Mouse (Mus musculus) midbrain, postnatal 0 days (tissue): ENCODE measurements at regions not wholly inside any gene's neighbourhood (a gene's known extent, or its start where the extent isn't known, plus 50 kb on each side); places are given as distances from the start of the nearest gene placed in this dataset.

Source experiments
- ATAC-seq: fragments of 200-750 bp; cut with Nextera tagmentation; 2 replicates; pipeline ENCODE4 v1.8.0; 2017; ENCODE audit warnings: moderate number of reproducible peaks, mild to moderate bottlenecking, moderate TSS enrichment, moderate library complexity; ENCODE audit not compliant: low FRiP score
- DNase-seq: peaks from one replicate; pipeline ENCODE4 v3.0.0-alpha.2; 2015; ENCODE audit warnings: low spot score
- H3K27ac ChIP-seq: fragments of 300-500 bp; sonication (generic); 2 replicates; pipeline ENCODE4 v1.5.1; 2014; ENCODE audit warnings: low read depth, mild to moderate bottlenecking, low read length, mixed read lengths
- H3K27me3 ChIP-seq: fragments of 300-500 bp; sonication (generic); 2 replicates; pipeline ENCODE4 v1.6.1; 2014; ENCODE audit warnings: low read length, control low read depth, mixed read lengths; ENCODE audit not compliant: insufficient read depth
- H3K36me3 ChIP-seq: fragments of 300-500 bp; sonication (generic); 2 replicates; pipeline ENCODE4 v1.6.1; 2014; ENCODE audit warnings: low read length, control low read depth, mixed read lengths; ENCODE audit not compliant: insufficient read depth
- H3K4me1 ChIP-seq: fragments of 300-500 bp; sonication (generic); 2 replicates; pipeline ENCODE4 v1.6.1; 2014; ENCODE audit warnings: mild to moderate bottlenecking, control low read depth, antibody characterized with exemption, low read length, mixed read lengths; ENCODE audit not compliant: insufficient read depth
- H3K4me2 ChIP-seq: fragments of 300-500 bp; sonication (generic); 2 replicates; pipeline ENCODE4 v1.6.1; 2014; ENCODE audit warnings: low read depth, mild to moderate bottlenecking, low read length, mixed read lengths; ENCODE audit not compliant: poor library complexity, severe bottlenecking
- H3K4me3 ChIP-seq: fragments of 300-500 bp; sonication (generic); 2 replicates; pipeline ENCODE4 v1.5.1; 2014; ENCODE audit warnings: low read depth, mild to moderate bottlenecking, low read length, moderate library complexity
- H3K9ac ChIP-seq: fragments of 300-500 bp; sonication (generic); replicated peaks from 2 replicates; pipeline ENCODE4 v1.6.1; 2014; ENCODE audit warnings: mild to moderate bottlenecking, low read length, moderate library complexity, mixed read lengths; ENCODE audit not compliant: poor library complexity, severe bottlenecking
- H3K9me3 ChIP-seq: fragments of 300-500 bp; sonication (generic); 2 replicates; pipeline ENCODE4 v1.6.1; 2016; ENCODE audit warnings: low read length, control low read depth
- CTCF ChIP-seq: IDR thresholded peaks from 2 replicates; pipeline ENCODE4 v1.5.1; 2016; ENCODE audit warnings: antibody characterized with exemption, mild to moderate bottlenecking
- WGBS: fragments of 180-500 bp; shearing (Covaris S2); extraction: QIAGEN DNeasy Blood & Tissue Kit; methylation state at CpG from one replicate; pipeline ENCODE4 v1.1.7; 2014; 5-methylcytosine and 5-hydroxymethylcytosine counted together

DNA sequence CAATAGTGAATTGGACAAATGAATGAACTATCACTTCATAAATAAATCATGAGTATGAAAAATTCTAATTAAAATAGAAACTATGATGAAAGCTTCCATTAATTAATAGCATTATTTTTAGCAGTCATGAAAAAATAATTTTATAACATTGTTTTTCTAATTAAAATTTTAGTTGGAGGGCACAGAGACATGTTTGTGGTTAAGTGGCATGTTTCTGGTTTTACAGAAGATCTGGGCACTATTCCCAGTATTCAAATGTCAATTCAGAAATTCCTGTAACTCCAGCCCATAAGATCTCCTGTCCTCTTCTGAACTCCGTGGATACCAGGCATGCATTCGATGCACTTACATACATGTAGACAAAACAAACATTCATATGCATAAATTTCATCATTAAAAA, 650.6 kb upstream of the Lrfn5 start:
- no peaks in the 10 kb centered on the region for H3K36me3 ChIP-seq
- no peak for DNase-seq
- H3K27me3 ChIP-seq, result no peaks in the 10 kb centered on the region
- no peak for TF ChIP-seq CTCF
- no peak overlapping the region for H3K4me3 ChIP-seq
- no peak for ATAC-seq
- no peaks in the 10 kb centered on the region for H3K4me1 ChIP-seq
- H3K27ac ChIP-seq, result no peak overlapping the region
- no peaks in the 10 kb centered on the region for H3K9me3 ChIP-seq
- H3K4me2 ChIP-seq, result no peak overlapping the region
- no peak overlapping the region for H3K9ac ChIP-seq
- 78% methylated on average over 2 of the region's 2 CpGs for WGBS

DNA sequence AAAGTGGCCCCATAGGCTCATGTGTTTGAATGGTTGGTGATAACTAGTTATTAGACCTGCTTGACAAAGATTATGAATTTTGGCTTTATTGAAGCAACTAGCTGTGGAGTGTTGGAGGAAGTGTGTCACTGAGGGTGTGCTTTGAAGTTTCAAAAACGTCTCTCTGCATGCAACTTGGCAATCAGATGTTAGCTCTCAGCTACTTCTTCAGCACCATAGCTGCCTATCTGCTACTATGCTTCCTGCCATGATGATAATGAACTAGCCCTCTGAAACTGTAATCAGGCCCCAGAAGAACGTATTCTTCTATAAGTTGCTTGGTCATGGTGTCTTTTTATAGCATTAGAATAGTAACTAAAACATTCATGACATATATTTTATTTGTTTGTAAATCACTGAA, 630.5 kb upstream of the Lrfn5 start:
- no peaks in the 10 kb centered on the region for H3K9me3 ChIP-seq
- WGBS, result 49% methylated on average over 2 of the region's 2 CpGs
- H3K27me3 ChIP-seq, result no peaks in the 10 kb centered on the region
- no peaks in the 10 kb centered on the region for H3K4me1 ChIP-seq
- DNase-seq (no peak), ATAC-seq (no peak)
- H3K36me3 ChIP-seq, result no peaks in the 10 kb centered on the region
- H3K27ac ChIP-seq, result no peak overlapping the region
- H3K4me2 ChIP-seq, result no peak overlapping the region
- no peak overlapping the region for H3K4me3 ChIP-seq
- TF ChIP-seq CTCF, result no peak
- H3K9ac ChIP-seq, result no peak overlapping the region

DNA sequence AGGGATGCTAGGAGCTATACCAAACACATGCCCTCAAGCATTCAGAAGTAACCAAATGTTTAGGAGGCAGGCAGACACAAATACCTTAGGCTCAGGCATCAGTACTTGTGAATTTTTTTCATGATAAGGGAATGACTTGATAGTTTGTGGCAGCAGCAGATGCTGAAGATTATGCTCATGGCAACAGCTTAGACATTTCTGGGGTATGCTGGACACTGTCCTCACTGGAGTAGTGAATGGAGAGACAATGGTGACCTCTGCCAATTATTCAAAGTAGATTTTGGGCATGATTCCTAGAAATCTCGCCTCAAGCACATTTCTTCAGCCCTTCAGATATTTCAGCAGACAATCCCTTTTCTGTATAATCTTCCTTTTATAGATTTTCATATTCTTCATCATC, 628.4 kb upstream of the Lrfn5 start:
- DNase-seq (peak; percentile 36), ATAC-seq (no peak)
- H3K4me3 ChIP-seq, result no peak overlapping the region
- H3K4me1 ChIP-seq, result no peaks in the 10 kb centered on the region
- no peak overlapping the region for H3K27ac ChIP-seq
- H3K27me3 ChIP-seq, result no peaks in the 10 kb centered on the region
- H3K9me3 ChIP-seq, result no peaks in the 10 kb centered on the region
- WGBS, result 61% methylated on average over 1 of the region's 1 CpGs
- TF ChIP-seq CTCF, result no peak
- no peak overlapping the region for H3K9ac ChIP-seq
- no peak overlapping the region for H3K4me2 ChIP-seq
- H3K36me3 ChIP-seq, result no peaks in the 10 kb centered on the region

DNA sequence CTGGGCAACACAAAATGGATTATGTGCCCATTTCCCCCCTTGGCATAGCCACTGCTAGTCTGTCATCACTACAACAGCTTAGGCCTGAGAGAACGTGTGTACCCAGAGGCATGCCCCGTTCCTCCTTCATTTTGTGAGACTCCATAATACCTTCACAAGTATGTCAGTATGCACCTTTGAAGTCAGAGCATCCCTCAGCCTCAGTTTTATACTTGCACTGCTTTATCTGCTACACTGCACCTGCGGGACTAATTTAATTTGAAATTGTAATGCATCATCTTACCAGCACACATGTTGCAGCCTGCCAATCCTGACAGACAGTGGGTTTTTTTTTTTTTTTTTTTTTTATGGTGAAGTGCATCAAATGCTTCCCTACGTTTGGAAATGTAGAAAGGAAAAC, 590.9 kb upstream of the Lrfn5 start:
- no peaks in the 10 kb centered on the region for H3K9me3 ChIP-seq
- no peak overlapping the region for H3K27ac ChIP-seq
- no peak overlapping the region for H3K4me2 ChIP-seq
- DNase-seq, result no peak
- no peaks in the 10 kb centered on the region for H3K27me3 ChIP-seq
- TF ChIP-seq CTCF, result no peak
- H3K4me1 ChIP-seq, result no peaks in the 10 kb centered on the region
- 37% methylated on average over 4 of the region's 4 CpGs for WGBS
- peak; percentile 44; the same call in 1 of the 2 replicates for ATAC-seq
- H3K36me3 ChIP-seq, result no peaks in the 10 kb centered on the region
- no peak overlapping the region for H3K4me3 ChIP-seq
- no peak overlapping the region for H3K9ac ChIP-seq

DNA sequence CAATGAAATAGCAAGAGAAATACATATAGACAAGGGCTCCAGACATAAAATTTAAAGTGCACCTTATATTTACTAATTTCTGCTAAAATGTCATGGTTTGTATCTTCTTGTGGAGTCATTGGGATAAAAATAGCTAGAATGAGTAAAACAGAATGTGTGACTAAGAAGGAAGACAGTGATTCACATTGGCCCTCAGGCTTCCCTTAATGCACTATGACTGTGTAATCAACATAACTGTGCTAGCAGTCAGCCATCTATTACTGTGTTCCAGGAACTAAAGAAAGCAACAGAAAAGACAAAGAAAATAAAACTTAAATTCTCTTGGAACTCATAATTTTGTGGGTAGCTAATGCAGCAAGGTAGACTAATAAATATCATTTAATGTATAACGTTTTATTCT, 555.5 kb upstream of the Lrfn5 start:
- H3K36me3 ChIP-seq, result no peaks in the 10 kb centered on the region
- no peaks in the 10 kb centered on the region for H3K9me3 ChIP-seq
- no peaks in the 10 kb centered on the region for H3K27me3 ChIP-seq
- no peak overlapping the region for H3K4me3 ChIP-seq
- TF ChIP-seq CTCF, result no peak
- H3K27ac ChIP-seq, result no peak overlapping the region
- DNase-seq (no peak), ATAC-seq (no peak)
- WGBS, result 72% methylated on average over 1 of the region's 1 CpGs
- H3K9ac ChIP-seq, result no peak overlapping the region
- H3K4me2 ChIP-seq, result no peak overlapping the region
- H3K4me1 ChIP-seq, result no peaks in the 10 kb centered on the region

DNA sequence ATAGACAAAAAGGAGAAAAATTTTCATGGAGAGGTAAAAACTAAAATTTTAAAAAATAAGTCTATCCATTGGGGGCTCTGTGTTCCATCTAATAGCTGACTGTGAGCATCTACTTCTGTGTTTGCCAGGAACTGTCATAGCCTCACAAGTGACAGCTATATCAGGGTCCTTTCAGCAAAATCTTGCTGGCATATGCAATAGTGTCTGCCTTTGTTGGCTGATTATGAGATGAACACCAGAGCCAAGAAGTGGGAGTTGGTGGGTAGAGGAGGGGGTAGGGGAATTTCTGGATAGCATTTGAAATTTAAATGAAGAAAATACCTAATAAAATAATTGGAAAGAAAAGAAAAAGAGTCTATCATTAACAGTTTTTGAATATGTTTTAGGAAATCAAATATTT, 544.5 kb upstream of the Lrfn5 start:
- peak; percentile 17 for DNase-seq
- no peak overlapping the region for H3K27ac ChIP-seq
- no peak overlapping the region for H3K4me2 ChIP-seq
- no peaks in the 10 kb centered on the region for H3K9me3 ChIP-seq
- no peaks in the 10 kb centered on the region for H3K36me3 ChIP-seq
- TF ChIP-seq CTCF, result no peak
- no peak overlapping the region for H3K4me3 ChIP-seq
- ATAC-seq, result no peak
- H3K9ac ChIP-seq, result no peak overlapping the region
- H3K4me1 ChIP-seq, result no peaks in the 10 kb centered on the region
- H3K27me3 ChIP-seq, result no peaks in the 10 kb centered on the region
